25 mouse cellular contexts compared by ENCODE assay signal in the genomic region with DNA sequence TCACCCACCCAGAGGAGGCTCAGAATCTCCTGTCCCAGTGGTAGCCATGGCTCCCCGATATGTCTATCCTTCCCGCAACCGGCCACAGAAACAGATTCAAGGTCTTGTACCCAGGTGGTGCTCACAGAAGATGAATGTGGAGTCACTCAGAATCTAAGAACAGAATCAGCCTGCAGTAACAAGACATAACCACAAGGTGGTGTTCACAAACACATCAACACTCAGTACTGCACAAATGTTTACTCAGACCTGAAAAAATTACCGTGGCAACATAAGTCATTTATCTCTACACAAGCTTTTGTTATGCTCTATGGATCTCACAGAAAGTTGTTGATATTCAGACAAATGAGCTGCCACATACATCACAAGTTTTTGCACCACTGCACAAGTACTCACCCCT. TPM values are rescaled to one million over a fixed set of nuclear protein-coding genes. Genes with fewer than 3 reads are reported as not detected.
DNase-seq lines count a peak whose midpoint lies in the region; ATAC-seq and TF ChIP-seq lines count a peak whose summit lies in the region.
"Not testable (repeated sequence)": the region's sequence is repeated elsewhere in the genome, so short reads cannot be mapped to it uniquely, and the experiment has no call there.
"Had no signal": no experiment of that assay in that cellular context is flagged by ENCODE, and none has a peak within 500 bp of the region (broad histone marks: within the 10 kb centered on the region; RNA-seq: fewer than 3 reads in every experiment).

No protein-coding gene starts in this region.

- H3K27me3 ChIP-seq in Patski; liver, postnatal 0 days (ENCODE audit: insufficient read depth, low read length); midbrain, postnatal 0 days (ENCODE audit: insufficient read depth, low read length); thymus, adult 2 months (ENCODE audit: control insufficient read depth, insufficient read depth, low read length): not testable (repeated sequence)

- ATAC-seq in Patski; liver, postnatal 0 days: not testable (repeated sequence)
- ATAC-seq in midbrain, postnatal 0 days (ENCODE audit: low FRiP score), result peak; percentile 49; the same call in 1 of the 2 replicates

- not testable (repeated sequence) for TF ChIP-seq EP300 in liver, postnatal 0 days (IDR thresholded peaks at IDR 0.05; ENCODE audit: low read depth)

- H3K9me3 ChIP-seq in liver, postnatal 0 days (ENCODE audit: low read length); midbrain, postnatal 0 days (ENCODE audit: low read length): not testable (repeated sequence)

- H3K4me3 ChIP-seq in liver, postnatal 0 days (ENCODE audit: low read depth, low read length); midbrain, postnatal 0 days (ENCODE audit: low read depth, low read length); thymus, adult 2 months (ENCODE audit: control insufficient read depth, insufficient read depth, low read length): not testable (repeated sequence)

- H3K4me2 ChIP-seq in liver, postnatal 0 days (ENCODE audit: low read depth, low read length); midbrain, postnatal 0 days (ENCODE audit: low read depth, low read length, poor library complexity, severe bottlenecking): not testable (repeated sequence)

- not testable (repeated sequence) for H3K9ac ChIP-seq in liver, postnatal 0 days (replicated peaks); midbrain, postnatal 0 days (replicated peaks; ENCODE audit: low read length, poor library complexity, severe bottlenecking)

- TF ChIP-seq POLR2A in thymus, adult 2 months (IDR thresholded peaks at IDR 0.05; ENCODE audit: control insufficient read depth, extremely low read depth, insufficient read depth, low read length, poor library complexity), result not testable (repeated sequence)

- TF ChIP-seq CTCF in Patski (IDR thresholded peaks at IDR 0.05), result peak; percentile 37
- peak; percentile 51 for TF ChIP-seq CTCF in liver, postnatal 0 days (IDR thresholded peaks at IDR 0.05; ENCODE audit: low read depth)
- peak; percentile 64 for TF ChIP-seq CTCF in midbrain, postnatal 0 days (IDR thresholded peaks at IDR 0.05)
- not testable (repeated sequence) for TF ChIP-seq CTCF in thymus, adult 2 months (IDR thresholded peaks at IDR 0.05; ENCODE audit: borderline replicate concordance, control insufficient read depth, extremely low read depth, insufficient read depth, low read length, poor library complexity)

- not testable (repeated sequence) for H3K27ac ChIP-seq in liver, postnatal 0 days (ENCODE audit: low read depth); midbrain, postnatal 0 days (ENCODE audit: low read depth, low read length); thymus, adult 2 months (ENCODE audit: control insufficient read depth, insufficient read depth, low read length)

- CTCF ChIA-PET in Patski (lab: Charles Lee), result not testable (repeated sequence)

- in situ Hi-C loops in Patski (cut with MboI; ENCODE audit: low pct_unique_long_range_greater_than_20kb), result not testable (repeated sequence)

- peak; percentile 21 for DNase-seq in 416B (ENCODE audit: low read depth)
- DNase-seq in Patski (ENCODE audit: low read depth, low spot score); liver, postnatal 0 days; midbrain, postnatal 0 days (ENCODE audit: low spot score): not testable (repeated sequence)
- DNase-seq in embryo, embryonic 9.5 days (ENCODE audit: extremely low spot score), result peak; percentile 2
- peak; percentile 17 for DNase-seq in heart, adult 8-10 months (ENCODE audit: low spot score)
- peak; percentile 16 for DNase-seq in kidney, adult 9 months
- peak; percentile 1 for DNase-seq in thymus, adult 2 months

- WGBS in liver, postnatal 0 days (ENCODE audit: insufficient replicate concordance), result 67% methylated on average over 4 of the region's 4 CpGs
- WGBS in midbrain, postnatal 0 days, result 73% methylated on average over 4 of the region's 4 CpGs
- WGBS in thymus, adult 2 months, result 77% methylated on average over 4 of the region's 4 CpGs

- POLR2A ChIA-PET in Patski (lab: Charles Lee), result not testable (repeated sequence)

- not testable (repeated sequence) for H3K36me3 ChIP-seq in liver, postnatal 0 days (replicated peaks; ENCODE audit: insufficient read depth, low read length); midbrain, postnatal 0 days (ENCODE audit: insufficient read depth, low read length); thymus, adult 2 months (ENCODE audit: control insufficient read depth, insufficient read depth, low read length)

- not testable (repeated sequence) for H3K4me1 ChIP-seq in liver, postnatal 0 days (ENCODE audit: insufficient read depth); midbrain, postnatal 0 days (ENCODE audit: insufficient read depth, low read length); thymus, adult 2 months (replicated peaks; ENCODE audit: control insufficient read depth, insufficient read depth, low read length)

RNA-seq across cellular contexts. Expression of a gene that starts 7.6 kb away (rescaled TPM):
- not detected for polyA plus RNA-seq in Patski (2021)
- not detected for total RNA-seq in heart, adult 8-10 months (2022)
- 0.23 and 0.33 TPM in 2 replicates for polyA plus RNA-seq in liver, postnatal 0 days (2015; fragmentation: Nextera tagmentation; extraction: Ambion mirVana)
- not detected in 2 replicates for total RNA-seq in midbrain, postnatal 0 days (2014; rRNA removed)
- polyA plus RNA-seq in midbrain, postnatal 0 days (2015; fragmentation: Nextera tagmentation; extraction: Ambion mirVana), result not detected in 2 replicates
- polyA plus RNA-seq in thymus, adult 2 months (2012; rRNA removed), result 0.22 and 0.24 TPM in 2 replicates
- total RNA-seq: adrenal gland, adult 8-10 months; ES-E14; gastrocnemius, postnatal 14 days; heart, postnatal 14 days; layer of hippocampus, postnatal 14 days; left cerebral cortex, postnatal 14 days; megakaryocyte, adult 5-6 weeks had no signal
- polyA plus RNA-seq: embryonic facial prominence, embryonic 15.5 days; forebrain, embryonic 10.5 days; heart, embryonic 10.5 days; hindbrain, embryonic 15.5 days; lung, adult 2 months; midbrain, embryonic 16.5 days; neural tube, embryonic 11.5 days; stomach, embryonic 16.5 days had no signal

RNA-seq across cellular contexts. Expression of a gene that starts 24.3 kb away (rescaled TPM):
- polyA plus RNA-seq in Patski (2021), result not detected
- not detected for total RNA-seq in heart, adult 8-10 months (2022)
- polyA plus RNA-seq in liver, postnatal 0 days (2015; fragmentation: Nextera tagmentation; extraction: Ambion mirVana), result not detected in 2 replicates
- not detected in 2 replicates for total RNA-seq in midbrain, postnatal 0 days (2014; rRNA removed)
- polyA plus RNA-seq in midbrain, postnatal 0 days (2015; fragmentation: Nextera tagmentation; extraction: Ambion mirVana), result not detected in 2 replicates
- polyA plus RNA-seq in thymus, adult 2 months (2012; rRNA removed), result 0.18 and 0.20 TPM in 2 replicates
- total RNA-seq: adrenal gland, adult 8-10 months; ES-E14; gastrocnemius, postnatal 14 days; heart, postnatal 14 days; layer of hippocampus, postnatal 14 days; left cerebral cortex, postnatal 14 days; megakaryocyte, adult 5-6 weeks had no signal
- polyA plus RNA-seq: forebrain, embryonic 10.5 days; frontal cortex, adult 2 months; heart, embryonic 10.5 days; limb, embryonic 14.5 days; lung, adult 2 months; midbrain, embryonic 16.5 days; neural tube, embryonic 11.5 days; stomach, embryonic 16.5 days had no signal

RNA-seq across cellular contexts. Expression of a gene that starts 53.8 kb away (rescaled TPM):
- not detected for polyA plus RNA-seq in Patski (2021)
- not detected for total RNA-seq in heart, adult 8-10 months (2022)
- polyA plus RNA-seq in liver, postnatal 0 days (2015; fragmentation: Nextera tagmentation; extraction: Ambion mirVana), result not detected in 2 replicates
- not detected in 2 replicates for total RNA-seq in midbrain, postnatal 0 days (2014; rRNA removed)
- polyA plus RNA-seq in midbrain, postnatal 0 days (2015; fragmentation: Nextera tagmentation; extraction: Ambion mirVana), result not detected in 2 replicates
- 0.08 and 0.13 TPM in 2 replicates for polyA plus RNA-seq in thymus, adult 2 months (2012; rRNA removed)
- total RNA-seq: adrenal gland, adult 8-10 months; ES-E14; gastrocnemius, postnatal 14 days; heart, postnatal 14 days; layer of hippocampus, postnatal 14 days; left cerebral cortex, postnatal 14 days; megakaryocyte, adult 5-6 weeks had no signal
- polyA plus RNA-seq: embryonic facial prominence, embryonic 15.5 days; forebrain, embryonic 10.5 days; heart, embryonic 10.5 days; hindbrain, embryonic 15.5 days; lung, adult 2 months; midbrain, embryonic 16.5 days; neural tube, embryonic 11.5 days; stomach, embryonic 16.5 days had no signal
